Mouse (Mus musculus): ENCODE data around the gene Gm42688.

GRCm38 (mm10) chr6:83053136-83053960, 48.1 kb upstream of the Gm42688 start:
- TF ChIP-seq CTCF (IDR thresholded peaks at IDR 0.05; ENCODE audit: borderline replicate concordance, control insufficient read depth, extremely low read depth, insufficient read depth, low read length, poor library complexity) = no peak
- TF ChIP-seq POLR2A (IDR thresholded peaks at IDR 0.05; ENCODE audit: control insufficient read depth, extremely low read depth, insufficient read depth, low read length, poor library complexity) = no peak

All from thymus, adult 2 months (tissue).